Mouse (Mus musculus): Measurements from ENCODE around the gene Srgap1. TPM values are rescaled to one million over a fixed set of nuclear protein-coding genes. Genes with fewer than 3 reads are reported as not detected.

Gene Srgap1
- total RNA-seq, 2 experiments from 2014 or later, result 4.3 to 7.7 TPM

- no peak for DNase-seq
Measured at GRCm38 (mm10) chr10:122017063-122017462, 30.1 kb downstream of the Srgap1 start.

GRCm38 (mm10) chr10:122016631-122017030 is 30.5 kb downstream of the Srgap1 start:
- no peak for DNase-seq

GRCm38 (mm10) chr10:122012321-122012720 is 34.8 kb downstream of the Srgap1 start:
- no peak for DNase-seq

GRCm38 (mm10) chr10:122008731-122009391 is 38.3 kb downstream of the Srgap1 start:
- DNase-seq, result no peak

- DNase-seq, result no peak
Measured at GRCm38 (mm10) chr10:122008370-122008730, 38.8 kb downstream of the Srgap1 start.

- no peak for DNase-seq
Measured at GRCm38 (mm10) chr10:122006606-122007005, 40.5 kb downstream of the Srgap1 start.

GRCm38 (mm10) chr10:122006151-122006550 is 41.0 kb downstream of the Srgap1 start:
- no peak for DNase-seq

GRCm38 (mm10) chr10:122005560-122005959 is 41.6 kb downstream of the Srgap1 start:
- no peak for DNase-seq

- no peak for DNase-seq
Measured at GRCm38 (mm10) chr10:122002930-122003329, 44.2 kb downstream of the Srgap1 start.

- no peak for DNase-seq
Measured at GRCm38 (mm10) chr10:121998806-121999205, 48.3 kb downstream of the Srgap1 start.

- DNase-seq, result no peak
Measured at GRCm38 (mm10) chr10:121996500-121996899, 50.6 kb downstream of the Srgap1 start.

- DNase-seq, result no peak
Measured at GRCm38 (mm10) chr10:121995448-121995847, 51.7 kb downstream of the Srgap1 start.

GRCm38 (mm10) chr10:121994660-121995059 is 52.5 kb downstream of the Srgap1 start:
- DNase-seq, result no peak

GRCm38 (mm10) chr10:121992609-121993008 is 54.5 kb downstream of the Srgap1 start:
- DNase-seq, result no peak

- DNase-seq, result no peak
Measured at GRCm38 (mm10) chr10:121986997-121987396, 60.1 kb downstream of the Srgap1 start.

GRCm38 (mm10) chr10:121984887-121985286 is 62.2 kb downstream of the Srgap1 start:
- DNase-seq, result no peak

- DNase-seq, result no peak
Measured at GRCm38 (mm10) chr10:121983993-121984610, 63.0 kb downstream of the Srgap1 start.

- no peak for DNase-seq
Measured at GRCm38 (mm10) chr10:121975330-121975729, 71.8 kb downstream of the Srgap1 start.

- no peak for DNase-seq
Measured at GRCm38 (mm10) chr10:121974591-121974990, 72.5 kb downstream of the Srgap1 start.

- DNase-seq, result no peak
Measured at GRCm38 (mm10) chr10:121973281-121973680, 73.8 kb downstream of the Srgap1 start.

- no peak for DNase-seq
Measured at GRCm38 (mm10) chr10:121972249-121972892, 74.7 kb downstream of the Srgap1 start.

- DNase-seq, result no peak
Measured at GRCm38 (mm10) chr10:121971658-121972057, 75.5 kb downstream of the Srgap1 start.

- no peak for DNase-seq
Measured at GRCm38 (mm10) chr10:121970912-121971311, 76.2 kb downstream of the Srgap1 start.

GRCm38 (mm10) chr10:121964114-121964513 is 83.0 kb downstream of the Srgap1 start:
- DNase-seq, result no peak
